Mouse (Mus musculus) midbrain, embryonic 14.5 days (tissue): ENCODE measurements at regions not wholly inside any gene's neighbourhood (a gene's known extent, or its start where the extent isn't known, plus 50 kb on each side); places are given as distances from the start of the nearest gene placed in this dataset.

Experiments
- ATAC-seq: fragments of 200-750 bp; cut with Nextera tagmentation; 2 replicates; pipeline ENCODE4 v1.8.0; 2017; ENCODE audit warnings: moderate number of reproducible peaks, moderate library complexity; ENCODE audit not compliant: low FRiP score, low TSS enrichment
- DNase-seq: peaks from one replicate; pipeline ENCODE4 v3.0.0-alpha.2; 2015
- H3K27ac ChIP-seq: fragments of 300-500 bp; sonication (generic); replicated peaks from 2 replicates; pipeline ENCODE4 v1.5.1; 2014; ENCODE audit warnings: mild to moderate bottlenecking, low read depth, low read length, moderate library complexity
- H3K27me3 ChIP-seq: fragments of 300-500 bp; sonication (generic); 2 replicates; pipeline ENCODE4 v1.6.1; 2014; ENCODE audit warnings: low read length, control low read depth, mixed read lengths; ENCODE audit not compliant: control insufficient read depth, insufficient read depth
- H3K36me3 ChIP-seq: fragments of 300-500 bp; sonication (generic); 2 replicates; pipeline ENCODE4 v1.6.1; 2014; ENCODE audit warnings: low read length, control low read depth; ENCODE audit not compliant: control insufficient read depth, insufficient read depth
- H3K4me1 ChIP-seq: fragments of 300-500 bp; sonication (generic); 2 replicates; pipeline ENCODE4 v1.6.1; 2014; ENCODE audit warnings: mild to moderate bottlenecking, antibody characterized with exemption, low read length, control low read depth; ENCODE audit not compliant: control insufficient read depth, insufficient read depth
- H3K4me2 ChIP-seq: fragments of 300-500 bp; sonication (generic); 2 replicates; pipeline ENCODE4 v1.6.1; 2014; ENCODE audit warnings: mild to moderate bottlenecking, low read length, moderate library complexity
- H3K4me3 ChIP-seq: fragments of 300-500 bp; sonication (generic); replicated peaks from 2 replicates; pipeline ENCODE4 v1.5.1; 2014; ENCODE audit warnings: low read depth, low read length
- H3K9ac ChIP-seq: fragments of 300-500 bp; sonication (generic); replicated peaks from 2 replicates; pipeline ENCODE4 v1.6.1; 2014; ENCODE audit warnings: mild to moderate bottlenecking, low read length, moderate library complexity
- H3K9me3 ChIP-seq: fragments of 300-500 bp; sonication (generic); 2 replicates; pipeline ENCODE4 v1.6.1; 2016; ENCODE audit warnings: low read length, control low read depth, mixed read lengths; ENCODE audit not compliant: control insufficient read depth
- WGBS: fragments of 180-500 bp; shearing (Covaris S2); extraction: QIAGEN DNeasy Blood & Tissue Kit; methylation state at CpG from one replicate; pipeline ENCODE4 v1.1.7; 2014; 5-methylcytosine and 5-hydroxymethylcytosine counted together

- Histone ChIP-seq H3K9me3 (no peaks in the 10 kb centered on the region), H3K27me3 (no peaks in the 10 kb centered on the region), H3K4me3 (no peak overlapping the region), H3K9ac (no peak overlapping the region), H3K4me2 (no peak overlapping the region), H3K27ac (no peak overlapping the region), H3K4me1 (peaks cover 22% of the 10 kb centered on the region), H3K36me3 (no peaks in the 10 kb centered on the region)
- DNase-seq (no peak), ATAC-seq (no peak)
- WGBS: 60% methylated on average over 4 of the region's 4 CpGs
Measured at GRCm38 (mm10) chr11:86871782-86872181, 64.2 kb upstream of the Dhx40 start.

GRCm38 (mm10) chr11:86870486-86871165, 63.1 kb upstream of the Dhx40 start:
- H3K36me3 ChIP-seq: no peaks in the 10 kb centered on the region
- no peak for DNase-seq
- no peaks in the 10 kb centered on the region for H3K27me3 ChIP-seq
- ATAC-seq: no peak
- H3K4me2 ChIP-seq: no peak overlapping the region
- no peak overlapping the region for H3K27ac ChIP-seq
- H3K9ac ChIP-seq: no peak overlapping the region
- no peaks in the 10 kb centered on the region for H3K9me3 ChIP-seq
- peaks cover 22% of the 10 kb centered on the region for H3K4me1 ChIP-seq
- 88% methylated on average over 9 of the region's 9 CpGs for WGBS
- no peak overlapping the region for H3K4me3 ChIP-seq

- peak; percentile 53 for DNase-seq
Measured at GRCm38 (mm10) chr11:86866931-86867330, 59.4 kb upstream of the Dhx40 start.

GRCm38 (mm10) chr11:86859864-86860528, 52.5 kb upstream of the Dhx40 start:
- H3K4me2 ChIP-seq: no peak overlapping the region
- no peak overlapping the region for H3K27ac ChIP-seq
- H3K36me3 ChIP-seq: no peaks in the 10 kb centered on the region
- H3K9me3 ChIP-seq: no peaks in the 10 kb centered on the region
- H3K4me3 ChIP-seq: no peak overlapping the region
- ATAC-seq (no peak), DNase-seq (no peak)
- H3K9ac ChIP-seq: no peak overlapping the region
- H3K27me3 ChIP-seq: no peaks in the 10 kb centered on the region
- H3K4me1 ChIP-seq: no peaks in the 10 kb centered on the region
- 78% methylated on average over 8 of the region's 8 CpGs for WGBS

More at GRCm38 (mm10) chr11:86866931-86867330, 59.4 kb upstream of the Dhx40 start:
- Histone ChIP-seq H3K4me1 (0 out of 2 replicates have a peak, but pooled peaks cover 3% of the 10 kb centered on the region), H3K9ac (no peak overlapping the region), H3K4me3 (no peak overlapping the region), H3K9me3 (no peaks in the 10 kb centered on the region), H3K4me2 (no peak overlapping the region), H3K36me3 (no peaks in the 10 kb centered on the region), H3K27me3 (no peaks in the 10 kb centered on the region), H3K27ac (peak overlapping the region; percentile 9; the same call in 1 of the 2 replicates)
- WGBS: 34% methylated on average over 10 of the region's 10 CpGs
- ATAC-seq: no peak

GRCm38 (mm10) chr11:86859236-86859817, 51.8 kb upstream of the Dhx40 start:
- Histone ChIP-seq H3K9ac (no peak overlapping the region), H3K36me3 (no peaks in the 10 kb centered on the region), H3K4me1 (no peaks in the 10 kb centered on the region), H3K27ac (no peak overlapping the region), H3K4me2 (no peak overlapping the region), H3K4me3 (no peak overlapping the region), H3K9me3 (no peaks in the 10 kb centered on the region), H3K27me3 (no peaks in the 10 kb centered on the region)
- WGBS: 84% methylated on average over 9 of the region's 9 CpGs
- ATAC-seq (no peak), DNase-seq (no peak)

GRCm38 (mm10) chr11:86858211-86858610, 50.7 kb upstream of the Dhx40 start:
- WGBS: 97% methylated on average over 3 of the region's 3 CpGs
- Histone ChIP-seq H3K27ac (no peak overlapping the region), H3K9ac (no peak overlapping the region), H3K4me1 (no peaks in the 10 kb centered on the region; the same call in 1 of the 2 replicates), H3K27me3 (no peaks in the 10 kb centered on the region), H3K4me3 (no peak overlapping the region), H3K9me3 (no peaks in the 10 kb centered on the region), H3K36me3 (no peaks in the 10 kb centered on the region), H3K4me2 (no peak overlapping the region)
- ATAC-seq (no peak), DNase-seq (no peak)
